Mouse (Mus musculus) cerebellum, postnatal 25 days (tissue): ENCODE data around the gene Ap5b1.
A peak's percentile ranks its signal among the peaks of the same experiment; 100 is the strongest.

Experiments used
- DNase-seq, 2 experiments: peaks; one replicate each; pipeline ENCODE4 v3.0.0; 2021; ENCODE audit warnings: mixed read lengths in 2 of 2

Ap5b1 gene

GRCm38 (mm10) chr19:5567534-5568469 is at the start of gene Ap5b1:
Gene Ap5b1, plus strand, starts transcription at chr19:5568025.
- peak; percentile 95 to 98 for DNase-seq

- no peak for DNase-seq
These were observed 49.1 kb upstream of the Ap5b1 start for GRCm38 (mm10) chr19:5518721-5519120.

GRCm38 (mm10) chr19:5525204-5525603 is 42.6 kb upstream of the Ap5b1 start:
- DNase-seq, result no peak

- DNase-seq, result peak; percentile 99
These were observed 38.3 kb upstream of the Ap5b1 start for GRCm38 (mm10) chr19:5529325-5530137.

GRCm38 (mm10) chr19:5530138-5530524 is 37.7 kb upstream of the Ap5b1 start:
- DNase-seq, result no peak

GRCm38 (mm10) chr19:5532520-5532919 is 35.3 kb upstream of the Ap5b1 start:
- DNase-seq, result no peak

- DNase-seq, result no peak
These were observed 29.0 kb upstream of the Ap5b1 start for GRCm38 (mm10) chr19:5538786-5539185.

GRCm38 (mm10) chr19:5543362-5543761 is 24.5 kb upstream of the Ap5b1 start:
- DNase-seq, result no peak

- no peak for DNase-seq
These were observed 23.8 kb upstream of the Ap5b1 start for GRCm38 (mm10) chr19:5544031-5544430.

- DNase-seq, result no peak
These were observed 20.3 kb upstream of the Ap5b1 start for GRCm38 (mm10) chr19:5547471-5548056.

GRCm38 (mm10) chr19:5553802-5554201 is 14.0 kb upstream of the Ap5b1 start:
- no peak for DNase-seq

GRCm38 (mm10) chr19:5554212-5554611 is 13.6 kb upstream of the Ap5b1 start:
- no peak for DNase-seq

GRCm38 (mm10) chr19:5558169-5558568 is 9.7 kb upstream of the Ap5b1 start:
- DNase-seq, result no peak

GRCm38 (mm10) chr19:5558770-5559169 is 9.1 kb upstream of the Ap5b1 start:
- no peak for DNase-seq

- DNase-seq, result no peak
These were observed 8.6 kb upstream of the Ap5b1 start for GRCm38 (mm10) chr19:5559229-5559628.

GRCm38 (mm10) chr19:5559631-5560456 is 8.0 kb upstream of the Ap5b1 start:
- DNase-seq, result peak in 1 of 2 experiments; percentile 22

GRCm38 (mm10) chr19:5560457-5561041 is 7.3 kb upstream of the Ap5b1 start, which contains the start of gene Ovol1:
Gene Ovol1, minus strand, starts transcription at chr19:5560646.
- DNase-seq, result no peak

- no peak for DNase-seq
These were observed 6.5 kb upstream of the Ap5b1 start for GRCm38 (mm10) chr19:5561252-5561790.

- DNase-seq, result no peak
These were observed 5.9 kb upstream of the Ap5b1 start for GRCm38 (mm10) chr19:5561886-5562285.

GRCm38 (mm10) chr19:5562776-5563175 is 5.0 kb upstream of the Ap5b1 start:
- DNase-seq, result no peak

- DNase-seq, result peak in 1 of 2 experiments; percentile 22
These were observed 1.5 kb upstream of the Ap5b1 start for GRCm38 (mm10) chr19:5566316-5566715.

- no peak for DNase-seq
These were observed 668 bp upstream of the Ap5b1 start for GRCm38 (mm10) chr19:5567180-5567533.
